Mouse (Mus musculus): ENCODE data around the gene Arhgap29.

Gene Arhgap29

DNA sequence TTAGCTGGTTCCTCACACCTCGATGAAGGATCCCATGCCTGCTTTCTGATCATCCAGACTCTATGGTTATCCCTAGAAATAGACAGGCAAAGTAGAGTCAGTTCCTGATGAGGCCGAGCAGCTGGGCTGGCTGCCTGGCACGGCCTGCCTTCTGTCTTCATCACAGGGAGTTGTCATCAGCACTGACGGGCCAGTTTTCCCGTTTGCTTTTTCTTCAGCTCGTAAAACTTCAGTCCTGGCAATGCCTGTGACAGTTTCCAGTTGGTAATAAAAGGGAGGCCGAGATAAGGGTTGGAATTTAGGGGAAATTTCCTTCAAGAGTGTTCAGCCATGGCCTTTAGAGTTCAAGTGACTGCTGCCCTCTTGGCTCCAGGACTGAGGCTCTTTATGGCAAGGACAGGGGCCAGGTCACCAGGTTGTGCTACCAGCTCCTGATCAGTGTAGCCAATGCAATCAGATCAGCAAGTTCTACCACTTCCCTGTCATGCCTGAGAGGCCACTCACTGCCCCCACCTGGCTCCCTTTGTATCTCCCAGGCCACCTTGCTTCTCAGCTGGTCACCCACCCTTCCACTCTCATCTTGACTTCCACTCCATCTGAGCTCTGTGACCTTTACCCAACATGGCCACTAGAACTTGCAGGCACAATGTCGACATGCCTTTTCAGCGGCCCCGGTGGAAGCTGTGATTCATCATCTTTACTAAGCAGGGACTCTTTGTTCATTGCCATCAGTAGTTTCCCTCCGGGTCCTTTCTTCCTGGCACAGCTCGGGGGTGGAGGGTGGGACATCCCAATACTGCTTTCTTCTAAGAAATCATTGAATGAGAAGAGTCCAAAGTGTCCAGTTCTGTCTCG lies 112.4 kb downstream of the Arhgap29 start:
- DNase-seq (ENCODE audit: low spot score in 2 of 2) = no peak

All from spleen, postnatal 14 days (tissue).